Mouse (Mus musculus): ENCODE data around the gene Gfra4. TPM values are rescaled to one million over a fixed set of nuclear protein-coding genes. Genes with fewer than 3 reads are reported as not detected.
"Not testable (repeated sequence)": the region's sequence is repeated elsewhere in the genome, so short reads cannot be mapped to it uniquely, and the experiment has no call there.

Gene Gfra4
- polyA plus RNA-seq, 1 experiment from 2014 or later: 27.4 TPM

DNA sequence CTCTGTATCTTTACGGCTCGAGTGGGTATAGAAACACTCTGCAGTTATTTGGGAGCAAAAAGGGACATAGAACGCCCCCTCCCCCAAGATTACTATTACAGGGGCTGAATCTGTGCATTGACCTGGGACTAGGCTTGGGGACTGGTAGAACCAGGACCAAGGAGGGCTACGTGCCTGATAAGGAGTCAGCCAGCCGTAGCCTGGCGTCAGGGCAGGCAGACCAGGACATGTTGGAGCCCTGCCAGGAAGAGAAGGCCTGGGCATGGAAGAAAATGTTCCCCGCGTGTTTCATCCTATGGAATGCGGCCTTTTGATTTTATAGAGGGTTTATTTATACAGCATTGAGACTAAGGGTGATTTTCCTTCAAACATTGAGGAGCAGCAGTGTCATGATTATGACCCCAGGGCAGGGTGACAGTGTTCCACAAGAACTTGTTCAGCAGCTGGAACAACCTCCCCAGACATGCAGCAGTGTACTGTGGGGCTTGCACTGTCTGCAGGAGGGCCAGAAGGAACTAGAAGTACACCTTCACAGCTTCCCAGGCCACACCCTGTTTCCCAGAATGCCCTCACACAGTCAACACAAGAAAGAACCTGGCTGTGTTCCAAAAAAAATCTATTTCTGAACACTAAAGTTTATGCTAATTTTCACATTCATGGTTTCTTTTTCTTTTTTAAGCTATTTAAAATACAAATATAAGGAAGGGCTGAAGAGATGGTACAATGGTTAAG lies 2.3 kb upstream of the Gfra4 start:
- H3K27ac ChIP-seq: no peak overlapping the region
- H3K4me1 ChIP-seq: peaks cover 31% of the 10 kb centered on the region
- no peak overlapping the region for H3K4me2 ChIP-seq (replicated peaks)
- 58% methylated on average over 9 of the region's 9 CpGs for WGBS
- H3K9me3 ChIP-seq: no peaks in the 10 kb centered on the region
- H3K36me3 ChIP-seq: no peaks in the 10 kb centered on the region
- H3K4me3 ChIP-seq: no peak overlapping the region
- no peak for ATAC-seq (ENCODE audit: low FRiP score, low read depth)
- H3K27me3 ChIP-seq: peaks cover 35% of the 10 kb centered on the region
- no peak overlapping the region for H3K9ac ChIP-seq

DNA sequence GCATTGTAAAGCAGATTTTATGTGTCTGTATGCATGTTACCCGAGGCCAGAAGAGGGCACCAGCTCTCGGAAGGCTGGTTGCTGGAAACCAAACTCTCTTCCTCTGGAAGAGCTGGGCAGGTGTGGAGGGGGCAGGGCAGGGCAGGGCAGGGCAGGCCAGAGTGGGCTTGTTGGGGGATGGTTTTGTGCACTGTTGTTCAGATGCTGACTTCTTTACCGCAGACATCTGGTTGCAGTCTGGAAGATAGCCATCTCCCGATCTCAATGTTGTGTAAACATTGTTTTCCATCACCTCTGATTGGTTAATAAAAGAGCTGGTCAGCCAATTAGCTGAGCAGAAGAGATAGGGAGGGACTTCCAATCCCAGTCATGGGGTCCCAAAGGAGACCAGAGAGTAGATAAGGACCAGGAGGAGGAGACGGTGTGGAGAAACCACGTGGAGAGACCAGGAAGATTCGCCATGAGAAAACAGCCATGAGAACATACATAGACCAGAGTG lies 1.5 kb upstream of the Gfra4 start:
- H3K27ac ChIP-seq: no peak overlapping the region
- 6% methylated on average over 7 of the region's 7 CpGs for WGBS
- peaks cover 41% of the 10 kb centered on the region for H3K27me3 ChIP-seq
- H3K9me3 ChIP-seq: no peaks in the 10 kb centered on the region
- 0 out of 2 replicates have a peak overlapping the region, but pooled peaks have one; percentile 30 for H3K4me2 ChIP-seq (replicated peaks)
- ATAC-seq (ENCODE audit: low FRiP score, low read depth): no peak
- H3K36me3 ChIP-seq: no peaks in the 10 kb centered on the region
- H3K9ac ChIP-seq: no peak overlapping the region
- H3K4me3 ChIP-seq: no peak overlapping the region
- H3K4me1 ChIP-seq: peaks cover 36% of the 10 kb centered on the region

DNA sequence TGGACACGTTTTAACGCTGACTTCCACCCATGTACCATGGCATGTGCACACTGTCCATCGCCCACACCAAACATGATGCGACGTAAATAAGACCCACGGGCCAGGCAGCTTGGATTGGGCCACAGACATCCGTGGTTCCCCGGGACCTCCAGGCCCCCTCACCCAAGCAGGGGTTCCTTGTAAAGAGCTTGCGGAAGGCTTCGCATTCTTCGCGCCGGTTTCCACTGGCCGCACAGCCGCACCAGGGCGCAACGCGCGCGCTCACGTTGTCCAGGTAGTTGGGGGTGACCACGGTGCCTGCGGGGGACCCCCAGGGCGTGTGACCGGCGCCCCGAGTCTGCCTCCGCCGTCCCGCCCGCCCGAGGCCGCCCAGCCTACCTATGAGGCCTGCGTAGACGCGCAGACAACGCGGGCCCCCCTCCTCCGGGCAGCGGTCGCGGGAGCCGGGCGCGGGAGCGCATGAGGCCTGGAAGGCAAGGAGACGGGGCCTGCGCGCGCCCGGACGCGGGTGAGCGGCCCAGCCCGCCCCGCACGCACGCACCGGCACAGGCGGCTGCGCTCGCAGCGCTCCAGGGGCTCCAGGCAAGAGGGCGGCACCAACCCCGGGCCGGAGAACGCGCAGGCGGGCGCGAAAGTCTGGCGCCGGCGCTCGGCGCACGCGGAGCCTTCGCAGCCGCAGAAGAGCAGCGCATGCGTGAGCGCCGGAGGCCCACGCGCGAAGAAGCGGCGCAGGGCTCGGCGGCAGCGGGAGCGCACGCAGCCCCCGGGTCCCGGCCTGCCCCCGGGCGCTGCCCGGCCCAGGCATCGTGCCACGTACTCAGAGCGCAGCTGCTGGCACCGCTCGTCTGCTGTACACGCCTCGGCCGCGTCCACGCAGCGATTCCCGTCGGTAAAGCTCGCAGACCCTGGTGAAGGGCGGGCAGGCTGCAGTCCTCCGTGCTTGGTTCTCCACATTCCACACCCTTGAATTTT lies 1.7 kb downstream of the Gfra4 start:
- H3K9me3 ChIP-seq: no peaks in the 10 kb centered on the region
- ATAC-seq (ENCODE audit: low FRiP score, low read depth): peak; percentile 68
- H3K36me3 ChIP-seq: no peaks in the 10 kb centered on the region
- H3K4me2 ChIP-seq (replicated peaks): peak overlapping the region; percentile 96
- H3K27me3 ChIP-seq: peaks cover 45% of the 10 kb centered on the region
- peaks cover 44% of the 10 kb centered on the region for H3K4me1 ChIP-seq
- peak overlapping the region; percentile 66 for H3K4me3 ChIP-seq
- no peak overlapping the region for H3K27ac ChIP-seq
- WGBS: 3% methylated on average over 104 of the region's 115 CpGs
- peak overlapping the region; percentile 83 for H3K9ac ChIP-seq

DNA sequence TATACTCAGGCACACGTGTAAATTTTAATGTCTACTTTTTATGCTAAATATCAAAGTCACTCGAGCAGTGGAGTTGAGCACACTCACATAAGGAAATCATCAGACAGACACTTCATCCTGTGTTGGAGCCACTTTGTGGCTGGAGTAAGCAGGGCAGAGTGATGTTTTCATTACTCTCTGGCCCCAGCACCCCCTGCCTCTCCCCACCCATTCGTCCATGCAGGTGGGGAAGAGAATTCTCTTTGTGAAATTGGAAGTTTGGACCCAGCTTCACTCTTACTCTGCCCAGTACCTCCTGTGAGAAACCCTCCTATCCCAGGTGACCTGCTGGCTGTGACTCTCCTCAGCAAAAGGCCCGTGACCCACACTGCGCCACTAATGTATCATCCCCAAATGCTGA lies 4.2 kb downstream of the Gfra4 start:
- H3K4me3 ChIP-seq: no peak overlapping the region
- no peaks in the 10 kb centered on the region for H3K36me3 ChIP-seq
- H3K4me1 ChIP-seq: peaks cover 31% of the 10 kb centered on the region
- no peak overlapping the region for H3K4me2 ChIP-seq (replicated peaks)
- H3K27ac ChIP-seq: no peak overlapping the region
- ATAC-seq (ENCODE audit: low FRiP score, low read depth): no peak
- H3K9ac ChIP-seq: no peak overlapping the region
- peaks cover 45% of the 10 kb centered on the region for H3K27me3 ChIP-seq
- H3K9me3 ChIP-seq: peaks cover 3% of the 10 kb centered on the region; the same call in 1 of the 2 replicates
- 74% methylated on average over 5 of the region's 5 CpGs for WGBS

DNA sequence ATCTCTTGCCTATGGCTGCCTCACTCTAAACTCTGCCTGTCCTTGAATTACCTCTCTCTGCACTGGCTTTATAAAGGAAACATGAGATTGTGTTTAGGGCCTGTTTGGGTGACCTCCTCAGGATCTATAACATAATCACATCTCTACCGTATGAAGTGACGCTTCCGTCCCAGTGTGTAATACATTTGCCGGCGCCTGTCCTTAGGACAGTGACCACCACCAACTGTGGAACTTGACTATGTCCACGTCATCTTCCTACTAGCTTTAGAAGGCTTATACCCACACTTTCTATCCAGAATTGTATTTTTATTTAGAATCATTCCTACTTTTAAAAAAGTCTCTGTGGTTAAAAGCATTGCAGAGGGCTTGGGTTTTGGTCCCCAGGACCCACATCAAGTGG lies 4.7 kb downstream of the Gfra4 start:
- peaks cover 31% of the 10 kb centered on the region for H3K4me1 ChIP-seq
- ATAC-seq (ENCODE audit: low FRiP score, low read depth): no peak
- H3K9me3 ChIP-seq: peaks cover 8% of the 10 kb centered on the region; the same call in 1 of the 2 replicates
- no peak overlapping the region for H3K4me3 ChIP-seq
- peaks cover 42% of the 10 kb centered on the region for H3K27me3 ChIP-seq
- no peak overlapping the region for H3K9ac ChIP-seq
- no peak overlapping the region for H3K27ac ChIP-seq
- no peaks in the 10 kb centered on the region for H3K36me3 ChIP-seq
- H3K4me2 ChIP-seq (replicated peaks): no peak overlapping the region
- WGBS: 81% methylated on average over 6 of the region's 6 CpGs

DNA sequence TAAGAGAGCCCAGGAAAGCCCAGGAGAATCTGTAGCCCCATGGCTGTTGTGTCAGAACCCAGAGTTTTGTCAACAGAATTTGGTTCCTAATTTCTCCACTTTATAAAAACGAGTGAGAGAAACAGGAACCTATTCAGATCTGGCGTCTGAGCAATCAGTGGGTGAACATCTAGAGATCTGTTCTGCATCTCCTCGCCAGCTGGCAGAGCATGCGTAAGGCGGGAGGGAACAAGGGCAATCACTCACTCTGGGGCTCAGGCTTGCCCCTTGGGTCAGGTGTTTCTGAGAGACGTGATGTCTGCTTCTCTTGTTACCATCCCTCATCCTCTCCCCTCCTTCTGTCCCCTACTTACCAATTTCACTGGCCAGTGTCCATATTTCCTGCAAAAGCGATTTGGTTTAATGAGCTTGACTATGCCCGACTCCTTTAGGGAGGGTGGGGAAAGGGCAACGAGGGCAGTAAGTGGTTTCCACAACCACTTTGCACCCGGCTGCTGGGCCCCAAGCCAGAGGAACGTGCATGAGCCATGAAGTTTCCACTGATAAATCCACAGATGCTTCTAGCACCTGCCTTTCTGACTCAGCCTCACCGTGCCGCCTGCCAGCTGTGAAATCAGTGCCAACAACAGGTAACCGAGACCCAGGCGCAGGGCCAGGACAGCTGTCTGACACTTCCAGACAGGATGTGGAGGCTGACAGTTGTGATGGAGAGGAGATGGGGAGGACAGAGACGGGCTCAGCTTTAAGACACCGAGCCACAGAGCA lies 5.5 kb downstream of the Gfra4 start:
- peaks cover 31% of the 10 kb centered on the region for H3K4me1 ChIP-seq
- H3K27ac ChIP-seq: no peak overlapping the region
- H3K4me2 ChIP-seq (replicated peaks): no peak overlapping the region
- WGBS: 44% methylated on average over 17 of the region's 17 CpGs
- H3K9ac ChIP-seq: no peak overlapping the region
- peaks cover 34% of the 10 kb centered on the region for H3K27me3 ChIP-seq
- no peak overlapping the region for H3K4me3 ChIP-seq
- peak; percentile 49 for ATAC-seq (ENCODE audit: low FRiP score, low read depth)
- H3K9me3 ChIP-seq: peaks cover 9% of the 10 kb centered on the region; the same call in 1 of the 2 replicates
- no peaks in the 10 kb centered on the region for H3K36me3 ChIP-seq

DNA sequence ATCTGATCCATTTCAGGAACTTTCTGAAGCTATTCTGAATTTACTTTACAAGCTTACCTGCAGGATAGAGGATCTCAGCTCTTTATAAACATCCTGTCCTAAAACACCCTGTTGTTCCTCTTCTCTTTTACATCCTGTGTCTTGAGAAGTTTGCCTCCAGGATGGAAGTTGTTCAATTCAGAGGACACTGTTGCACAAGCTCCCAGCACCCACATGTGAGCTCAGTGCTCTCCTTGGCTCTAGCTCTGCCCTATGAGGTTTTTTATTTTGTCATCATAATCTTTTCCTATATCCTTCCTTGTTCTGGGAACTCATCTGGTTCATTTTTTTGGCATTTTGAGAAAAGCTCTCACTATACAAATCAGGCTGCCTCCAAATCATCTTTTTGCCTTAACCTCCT lies 6.1 kb downstream of the Gfra4 start:
- Histone ChIP-seq H3K27ac (no peak overlapping the region), H3K9ac (no peak overlapping the region), H3K27me3 (peaks cover 28% of the 10 kb centered on the region), H3K36me3 (no peaks in the 10 kb centered on the region), H3K4me1 (peaks cover 29% of the 10 kb centered on the region), H3K4me3 (no peak overlapping the region), H3K9me3 (peaks cover 9% of the 10 kb centered on the region; the same call in 1 of the 2 replicates), H3K4me2 (replicated peaks) (no peak overlapping the region)
- ATAC-seq (ENCODE audit: low FRiP score, low read depth): no peak

DNA sequence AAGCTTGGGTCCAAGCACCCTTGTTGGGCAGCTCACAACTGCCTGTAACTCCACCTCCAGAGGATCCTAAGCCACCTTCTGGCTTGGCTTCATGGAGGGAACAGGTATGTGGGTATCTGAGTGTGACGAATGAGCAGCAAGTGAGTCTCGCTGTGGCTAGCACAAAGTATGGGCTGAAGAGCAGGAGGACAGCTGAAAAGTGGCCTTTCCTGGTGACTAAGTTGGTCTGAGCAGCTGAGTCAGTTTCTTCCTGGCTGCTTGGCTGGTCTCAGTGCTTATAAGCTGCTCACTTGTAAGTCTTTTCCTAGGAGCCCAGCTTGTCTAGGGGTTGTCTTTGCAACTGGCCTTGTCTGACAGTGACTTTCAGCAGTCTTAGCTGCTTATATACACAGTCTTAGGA lies 6.5 kb downstream of the Gfra4 start:
- no peak overlapping the region for H3K27ac ChIP-seq
- no peak for ATAC-seq (ENCODE audit: low FRiP score, low read depth)
- no peak overlapping the region for H3K9ac ChIP-seq
- H3K4me1 ChIP-seq: peaks cover 25% of the 10 kb centered on the region
- H3K27me3 ChIP-seq: peaks cover 23% of the 10 kb centered on the region
- no peak overlapping the region for H3K4me3 ChIP-seq
- H3K9me3 ChIP-seq: peaks cover 9% of the 10 kb centered on the region; the same call in 1 of the 2 replicates
- 84% methylated on average over 2 of the region's 2 CpGs for WGBS
- no peak overlapping the region for H3K4me2 ChIP-seq (replicated peaks)
- no peaks in the 10 kb centered on the region for H3K36me3 ChIP-seq

GRCm38 (mm10) chr2:131031406-131031805 lies 11.5 kb downstream of the Gfra4 start:
- H3K4me2 ChIP-seq (replicated peaks); H3K9ac ChIP-seq; H3K27me3 ChIP-seq; H3K27ac ChIP-seq; H3K9me3 ChIP-seq; H3K4me3 ChIP-seq; ATAC-seq (ENCODE audit: low FRiP score, low read depth); H3K4me1 ChIP-seq: not testable (repeated sequence)
- WGBS: 61% methylated on average over 1 of the region's 1 CpGs
- peaks cover 15% of the 10 kb centered on the region for H3K36me3 ChIP-seq

DNA sequence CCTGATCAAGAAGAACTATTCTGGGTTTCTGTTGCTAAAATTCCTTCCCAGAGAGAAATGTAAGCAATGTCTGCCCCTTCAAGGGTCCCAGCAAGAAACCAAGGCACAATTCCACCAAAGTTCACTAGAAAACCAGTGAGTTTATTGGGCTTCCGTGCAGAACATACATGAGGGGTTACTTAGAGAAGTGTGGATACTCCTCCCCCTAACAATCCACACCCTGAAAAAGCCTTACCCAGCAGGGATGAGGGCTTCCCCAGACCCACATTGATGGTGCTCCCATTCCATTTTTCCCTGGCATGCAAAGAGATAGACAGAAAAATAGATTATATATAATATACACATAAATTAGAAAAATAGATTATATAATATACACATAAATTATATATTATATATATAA lies 11.9 kb downstream of the Gfra4 start:
- Histone ChIP-seq H3K4me2 (replicated peaks) (no peak overlapping the region), H3K4me1 (no peaks in the 10 kb centered on the region), H3K27me3 (no peaks in the 10 kb centered on the region), H3K4me3 (no peak overlapping the region), H3K9me3 (peaks cover 9% of the 10 kb centered on the region; the same call in 1 of the 2 replicates), H3K36me3 (peaks cover 19% of the 10 kb centered on the region), H3K27ac (no peak overlapping the region), H3K9ac (no peak overlapping the region)
- no peak for ATAC-seq (ENCODE audit: low FRiP score, low read depth)
- WGBS: 78% methylated on average over 1 of the region's 1 CpGs

DNA sequence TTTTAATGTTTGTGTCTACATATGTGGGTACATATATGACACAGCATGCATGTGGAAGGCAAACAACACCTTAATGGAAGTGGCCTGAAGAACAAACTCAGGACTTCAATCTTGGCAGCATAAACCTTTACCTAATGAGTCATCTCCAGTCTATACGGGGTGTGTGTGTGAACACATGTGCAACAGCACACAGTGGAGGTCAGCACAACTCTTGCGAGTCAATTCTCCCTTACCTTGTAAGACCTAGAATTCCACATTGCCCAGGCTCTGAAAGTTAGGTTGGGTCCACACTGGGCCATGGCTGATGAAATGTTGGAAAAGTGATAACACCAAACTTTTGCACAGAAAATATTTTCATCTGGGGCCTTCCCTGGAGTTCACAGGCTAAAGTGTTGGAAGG lies 12.3 kb downstream of the Gfra4 start:
- H3K4me1 ChIP-seq: no peaks in the 10 kb centered on the region
- no peak overlapping the region for H3K4me3 ChIP-seq
- H3K9me3 ChIP-seq: peaks cover 9% of the 10 kb centered on the region; the same call in 1 of the 2 replicates
- peaks cover 24% of the 10 kb centered on the region for H3K36me3 ChIP-seq
- H3K27ac ChIP-seq: no peak overlapping the region
- no peak for ATAC-seq (ENCODE audit: low FRiP score, low read depth)
- WGBS: 83% methylated on average over 2 of the region's 2 CpGs
- no peaks in the 10 kb centered on the region for H3K27me3 ChIP-seq
- H3K4me2 ChIP-seq (replicated peaks): no peak overlapping the region
- no peak overlapping the region for H3K9ac ChIP-seq

All from limb, embryonic 13.5 days (tissue).